Mouse (Mus musculus) CH12.LX (cell line): ENCODE data around the gene Aoc3. TPM values are rescaled to one million over a fixed set of nuclear protein-coding genes. Genes with fewer than 3 reads are reported as not detected.

Experiments used
- DNase-seq: peaks from one replicate; pipeline ENCODE4 v3.0.0-alpha.2; 2013; ENCODE audit errors: extremely low read depth
- H3K27ac ChIP-seq: 2 replicates; pipeline ENCODE4 v1.5.1; 2012; ENCODE audit warnings: low read depth, mild to moderate bottlenecking, control low read depth, moderate library complexity; ENCODE audit not compliant: insufficient read depth
- H3K27me3 ChIP-seq: replicated peaks from 2 replicates; pipeline ENCODE3; 2012; ENCODE audit warnings: inconsistent platforms
- H3K36me3 ChIP-seq, 2 experiments: replicated peaks in 1 of 2; 2 replicates each; pipeline versions ENCODE3 to v1.6.1; 2012; ENCODE audit warnings: inconsistent platforms in 1 of 2, low read length in 1 of 2, mild to moderate bottlenecking in 1 of 2, mixed read lengths in 1 of 2, moderate library complexity in 1 of 2; ENCODE audit not compliant: control insufficient read depth in 1 of 2, insufficient read depth in 1 of 2
- H3K4me1 ChIP-seq, 2 experiments: 2 replicates each; pipeline ENCODE4 v1.6.1; 2012; ENCODE audit warnings: inconsistent platforms in 1 of 2, moderate library complexity in 1 of 2; ENCODE audit not compliant: insufficient read depth in 2 of 2, control insufficient read depth in 1 of 2
- H3K4me2 ChIP-seq: 2 replicates; pipeline ENCODE4 v1.6.1; 2012; ENCODE audit warnings: low read depth, mild to moderate bottlenecking, control low read depth; ENCODE audit not compliant: poor library complexity, insufficient read depth, severe bottlenecking
- H3K4me3 ChIP-seq, 3 experiments: fragments of 150-350 bp in 1 of 3; sonication (generic) in 1 of 3; replicated peaks in 1 of 3; 2 replicates each; pipeline versions ENCODE3 to v1.5.1; 2011 to 2012; ENCODE audit warnings: low read depth in 2 of 3, low read length in 2 of 3, mild to moderate bottlenecking in 2 of 3, moderate library complexity in 2 of 3, control low read depth in 1 of 3, improper control_type of control experiment in 1 of 3, inconsistent platforms in 1 of 3, mixed read lengths in 1 of 3; ENCODE audit not compliant: poor library complexity in 1 of 3
- H3K79me2 ChIP-seq: replicated peaks from 2 replicates; pipeline ENCODE4 v1.6.1; 2012; ENCODE audit warnings: mild to moderate bottlenecking, moderate library complexity; ENCODE audit not compliant: control insufficient read depth, poor library complexity, insufficient read depth, severe bottlenecking; ENCODE audit errors: extremely low read depth
- H3K9ac ChIP-seq: 2 replicates; pipeline ENCODE4 v1.6.1; 2012; ENCODE audit warnings: low read depth, mild to moderate bottlenecking, control low read depth, moderate library complexity; ENCODE audit not compliant: insufficient read depth
- H3K9me3 ChIP-seq: replicated peaks from 2 replicates; pipeline ENCODE3; 2012; ENCODE audit warnings: low read length, inconsistent platforms, mixed read lengths
- BHLHE40 ChIP-seq: IDR thresholded peaks from 2 replicates; pipeline ENCODE4 v1.6.1; 2011; ENCODE audit warnings: mild to moderate bottlenecking, low read depth, low read length, improper control_type of control experiment
- CHD1 ChIP-seq: IDR thresholded peaks from 2 replicates; pipeline ENCODE4 v1.6.1; 2012; ENCODE audit warnings: low read depth, low read length, improper control_type of control experiment, inconsistent platforms
- CHD2 ChIP-seq: IDR thresholded peaks from 2 replicates; pipeline ENCODE4 v1.6.1; 2011; ENCODE audit warnings: low read length, improper control_type of control experiment
- CTCF ChIP-seq, 2 experiments: IDR thresholded peaks in 1 of 2; conservative IDR thresholded peaks in 1 of 2; 2 replicates each; pipeline ENCODE4 v1.5.1; 2011 to 2012; ENCODE audit warnings: low read depth in 2 of 2, low read length in 2 of 2, improper control_type of control experiment in 1 of 2, inconsistent platforms in 1 of 2, mild to moderate bottlenecking in 1 of 2, moderate library complexity in 1 of 2
- ELF1 ChIP-seq: IDR thresholded peaks from 2 replicates; pipeline ENCODE4 v1.6.1; 2014; ENCODE audit warnings: low read depth, mild to moderate bottlenecking, inconsistent platforms, low read length, improper control_type of control experiment
- ETS1 ChIP-seq: conservative IDR thresholded peaks from 2 replicates; pipeline ENCODE4 v1.6.1; 2012; ENCODE audit warnings: low read depth, mild to moderate bottlenecking, inconsistent platforms, low read length, improper control_type of control experiment, moderate library complexity
- IRF4 ChIP-seq: IDR thresholded peaks from 2 replicates; pipeline ENCODE4 v1.6.1; 2014; ENCODE audit warnings: low read depth, mild to moderate bottlenecking, inconsistent platforms, low read length, improper control_type of control experiment
- KAT2A ChIP-seq: IDR thresholded peaks from 2 replicates; pipeline ENCODE4 v1.6.1; 2012; ENCODE audit warnings: low read length, improper control_type of control experiment, inconsistent platforms; ENCODE audit not compliant: insufficient replicate concordance
- MAFK ChIP-seq: IDR thresholded peaks from 2 replicates; pipeline ENCODE4 v1.6.1; 2011; ENCODE audit warnings: low read length, improper control_type of control experiment; ENCODE audit not compliant: insufficient replicate concordance
- MAX ChIP-seq: IDR thresholded peaks from 2 replicates; pipeline ENCODE4 v1.6.1; 2011; ENCODE audit warnings: low read length, improper control_type of control experiment
- MEF2A ChIP-seq: IDR thresholded peaks from 2 replicates; pipeline ENCODE4 v1.6.1; 2014; ENCODE audit warnings: low read depth, mild to moderate bottlenecking, inconsistent platforms, low read length, improper control_type of control experiment, borderline replicate concordance
- MXI1 ChIP-seq: IDR thresholded peaks from 2 replicates; pipeline ENCODE4 v1.6.1; 2011; ENCODE audit warnings: mild to moderate bottlenecking, low read depth, low read length, improper control_type of control experiment
- MYC ChIP-seq: IDR thresholded peaks from 2 replicates; pipeline ENCODE4 v1.6.1; 2011; ENCODE audit warnings: low read depth, mild to moderate bottlenecking, improper control_type of control experiment, low read length
- NELFE ChIP-seq: IDR thresholded peaks from 2 replicates; pipeline ENCODE4 v1.6.1; 2011; ENCODE audit warnings: low read depth, low read length, improper control_type of control experiment
- NRF1 ChIP-seq: IDR thresholded peaks from 2 replicates; pipeline ENCODE4 v1.6.1; 2014; ENCODE audit warnings: low read depth, mild to moderate bottlenecking, inconsistent platforms, low read length, improper control_type of control experiment, moderate library complexity
- RCOR1 ChIP-seq: conservative IDR thresholded peaks from 2 replicates; pipeline ENCODE4 v1.6.1; 2012; ENCODE audit warnings: low read depth, mild to moderate bottlenecking, inconsistent platforms, low read length, improper control_type of control experiment
- SIN3A ChIP-seq: IDR thresholded peaks from 2 replicates; pipeline ENCODE4 v1.6.1; 2012; ENCODE audit warnings: low read length, improper control_type of control experiment, inconsistent platforms
- SMC3 ChIP-seq: IDR thresholded peaks from 2 replicates; pipeline ENCODE4 v1.6.1; 2011; ENCODE audit warnings: low read depth, low read length, improper control_type of control experiment
- TBP ChIP-seq: conservative IDR thresholded peaks from 2 replicates; pipeline ENCODE4 v1.6.1; 2011; ENCODE audit warnings: low read depth, low read length, improper control_type of control experiment
- TCF12 ChIP-seq: IDR thresholded peaks from 2 replicates; pipeline ENCODE4 v1.6.1; 2014; ENCODE audit warnings: low read depth, mild to moderate bottlenecking, inconsistent platforms, low read length, improper control_type of control experiment
- UBTF ChIP-seq: IDR thresholded peaks from 2 replicates; pipeline ENCODE4 v1.6.1; 2012; ENCODE audit warnings: low read depth, mild to moderate bottlenecking, inconsistent platforms, low read length, improper control_type of control experiment, moderate library complexity
- USF2 ChIP-seq: conservative IDR thresholded peaks from 2 replicates; pipeline ENCODE4 v1.6.1; 2011; ENCODE audit warnings: low read depth, low read length, improper control_type of control experiment
- ZMIZ1 ChIP-seq: IDR thresholded peaks from 2 replicates; pipeline ENCODE4 v1.6.1; 2012; ENCODE audit warnings: low read depth, mild to moderate bottlenecking, inconsistent platforms, low read length, improper control_type of control experiment
- ZNF384 ChIP-seq: IDR thresholded peaks from 2 replicates; pipeline ENCODE4 v1.6.1; 2012; ENCODE audit warnings: low read depth, low read length, improper control_type of control experiment, inconsistent platforms
- dilution Hi-C: fragments of 300-500 bp; cut with MboI; formaldehyde crosslinking; loops from 2 replicates; pipeline ENCODE4 v1.14.3; 2020; ENCODE audit warnings: low sequenced_read_pairs; ENCODE audit not compliant: extremely low pct_unique_long_range_greater_than_20kb, extremely low pct_ligation_motif_present
- in situ Hi-C: fragments of 300-500 bp; cut with MboI; formaldehyde crosslinking; loops from 3 replicates; pipeline ENCODE4 v1.14.3; 2019; ENCODE audit warnings: low sequenced_read_pairs, low pct_ligation_motif_present, low pct_unique_long_range_greater_than_20kb, mixed read lengths
- polyA plus RNA-seq: library from polyadenylated mRNA; unstranded; fragments of >175 nt; gene quantifications from 2 replicates; pipeline ENCODE4 v1.2.1, GENCODE M21; 2012; ENCODE audit warnings: low read depth; ENCODE audit not compliant: insufficient read length
- total RNA-seq, 2 experiments: library from RNA; depleted of rRNA; stranded (reverse); fragments of 300-350 nt in 1 of 2; fragments of >200 nt in 1 of 2; gene quantifications; 2 replicates each; pipeline ENCODE4 v1.2.3; 2012 to 2014

Gene Aoc3
- total and polyA plus RNA-seq, 3 experiments = 0.25 to 0.99 (median 0.28) TPM

DNA sequence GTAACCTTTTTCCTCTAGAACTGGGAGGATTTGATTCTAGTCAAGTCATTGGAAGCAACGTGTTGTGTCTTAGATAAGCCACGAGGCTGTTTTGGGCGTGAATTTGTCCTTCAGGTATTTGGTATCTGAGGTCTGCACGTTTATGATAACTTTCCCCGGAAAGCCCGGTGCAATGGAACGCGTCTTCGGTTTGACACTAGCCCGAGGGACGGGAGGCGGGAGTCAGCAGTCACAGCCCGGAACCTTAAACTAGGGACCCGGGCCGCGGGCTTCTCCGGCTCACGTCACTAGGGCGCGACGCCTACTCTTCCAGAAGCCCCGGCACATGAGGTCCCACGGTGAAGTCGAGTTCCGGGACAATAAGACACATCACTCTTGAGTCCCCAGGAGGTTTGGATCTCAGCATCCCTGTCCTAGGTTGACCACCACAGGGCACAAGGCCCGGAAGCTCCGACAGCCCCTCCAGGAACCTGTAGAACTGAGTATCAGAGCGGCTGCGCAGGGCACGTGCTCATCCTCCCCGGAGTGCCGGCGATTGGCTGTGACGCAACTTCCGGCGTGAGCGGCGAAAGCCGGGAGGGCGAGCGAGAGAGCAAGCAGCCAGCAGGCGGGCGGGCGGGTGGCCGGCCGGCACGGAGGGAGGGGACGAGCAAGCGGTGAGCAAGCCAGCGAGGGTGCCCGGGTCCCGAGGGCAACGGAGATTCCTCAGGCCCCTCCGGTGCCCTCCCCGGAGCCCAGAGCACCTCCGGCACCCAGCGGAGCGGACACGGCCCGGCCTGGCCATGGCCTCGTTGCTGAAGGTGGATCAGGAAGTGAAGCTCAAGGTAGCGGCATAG, 14.5 kb upstream of the Aoc3 start, which contains the start of gene Psme3 (continued):
- TF ChIP-seq ELF1 (peak; percentile 86), TBP (peak; percentile 68), ETS1 (peak; percentile 19; the same call in 1 of the 2 replicates), MAFK (no peak), RCOR1 (0 out of 2 replicates have a peak, but pooled peaks have one; percentile 67), BHLHE40 (peak; percentile 99), SMC3 (no peak), USF2 (peak; percentile 63), MEF2A (peak; percentile 11; the same call in 1 of the 2 replicates), CHD1 (no peak), UBTF (peak; percentile 73), ZNF384 (no peak)

DNA sequence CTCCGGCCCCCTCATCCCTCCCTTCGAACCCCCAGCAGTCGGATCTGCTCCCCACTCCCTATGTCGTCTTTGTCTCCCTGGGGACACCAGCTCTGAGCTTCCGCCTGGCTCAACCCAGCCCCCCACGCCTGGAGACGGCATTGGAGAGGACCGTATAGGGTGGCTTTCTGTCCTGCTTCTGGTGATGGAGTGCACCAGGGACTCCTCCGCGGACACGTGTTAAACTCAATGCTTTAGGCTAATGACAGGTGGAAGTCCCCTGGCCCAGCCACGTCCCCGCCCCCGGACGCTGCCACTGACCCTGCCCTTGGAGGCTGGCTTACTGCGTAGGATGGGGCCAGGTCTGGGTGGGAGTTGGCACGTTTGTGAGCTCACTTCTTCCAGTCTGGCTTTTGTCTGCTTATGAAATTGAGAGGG, 13.9 kb upstream of the Aoc3 start:
- H3K4me1 ChIP-seq = peaks cover 6 to 28% of the 10 kb centered on the region in 2 experiments
- H3K4me2 ChIP-seq = peak overlapping the region; percentile 99
- peak; percentile 72 for DNase-seq
- no peaks in the 10 kb centered on the region for H3K27me3 ChIP-seq
- H3K36me3 ChIP-seq = peaks cover 35 to 42% of the 10 kb centered on the region in 2 experiments
- peak overlapping the region; percentile 93 for H3K9ac ChIP-seq
- peak overlapping the region; percentile 75 for H3K27ac ChIP-seq
- peak overlapping the region; percentile 90 to 97 (median 94) for H3K4me3 ChIP-seq
- in situ Hi-C loops = no loop called here
- H3K79me2 ChIP-seq = peaks cover 36% of the 10 kb centered on the region
- no peaks in the 10 kb centered on the region for H3K9me3 ChIP-seq
- dilution Hi-C loops = no loop called here
- TF ChIP-seq MAX (peak; percentile 88), BHLHE40 (peak; percentile 84), NRF1 (peak; percentile 24; the same call in 1 of the 2 replicates), MYC (peak; percentile 87), CHD2 (peak; percentile 60; the same call in 1 of the 2 replicates), IRF4 (0 out of 2 replicates have a peak, but pooled peaks have one; percentile 1), ZMIZ1 (0 out of 2 replicates have a peak, but pooled peaks have one; percentile 1), SIN3A (peak; percentile 86), ETS1 (peak; percentile 55), NELFE (peak; percentile 41; the same call in 1 of the 2 replicates), MXI1 (peak; percentile 91), ELF1 (0 out of 2 replicates have a peak, but pooled peaks have one; percentile 5), MAFK (no peak), CTCF (conservative IDR thresholded peaks at IDR 0.05 in 1 of 2, IDR thresholded peaks at IDR 0.05 in 1 of 2; ENCODE audit: low read depth in 2 of 2, low read length in 2 of 2) (no peak), ZNF384 (no peak), KAT2A (0 out of 2 replicates have a peak, but pooled peaks have one; percentile 37), TCF12 (no peak)
